Mouse (Mus musculus): Measurements from ENCODE around the gene Csf2.

The Csf2 gene

GRCm38 (mm10) chr11:54236939-54237338 lies 12.5 kb downstream of the Csf2 start:
- DNase-seq (ENCODE audit: low spot score), result peak; percentile 42

GRCm38 (mm10) chr11:54227478-54227877 lies 22.0 kb downstream of the Csf2 start:
- DNase-seq (ENCODE audit: low spot score), result no peak

- no peak for DNase-seq (ENCODE audit: low spot score)
These were observed 24.9 kb downstream of the Csf2 start for GRCm38 (mm10) chr11:54224475-54224986.

GRCm38 (mm10) chr11:54223637-54224474 lies 25.6 kb downstream of the Csf2 start:
- no peak for DNase-seq (ENCODE audit: low spot score)

- no peak for DNase-seq (ENCODE audit: low spot score)
These were observed 29.3 kb downstream of the Csf2 start for GRCm38 (mm10) chr11:54219903-54220740.

- DNase-seq (ENCODE audit: low spot score), result no peak
These were observed 30.3 kb downstream of the Csf2 start for GRCm38 (mm10) chr11:54219191-54219590.

- DNase-seq (ENCODE audit: low spot score), result no peak
These were observed 32.1 kb downstream of the Csf2 start for GRCm38 (mm10) chr11:54217384-54217783.

GRCm38 (mm10) chr11:54216091-54216490 lies 33.4 kb downstream of the Csf2 start:
- DNase-seq (ENCODE audit: low spot score), result no peak

- DNase-seq (ENCODE audit: low spot score), result peak; percentile 39
These were observed 34.7 kb downstream of the Csf2 start for GRCm38 (mm10) chr11:54214499-54215443.

- no peak for DNase-seq (ENCODE audit: low spot score)
These were observed 35.8 kb downstream of the Csf2 start for GRCm38 (mm10) chr11:54213631-54214030.

GRCm38 (mm10) chr11:54206993-54207392 lies 42.5 kb downstream of the Csf2 start:
- DNase-seq (ENCODE audit: low spot score), result no peak

- DNase-seq (ENCODE audit: low spot score), result no peak
These were observed 44.1 kb downstream of the Csf2 start for GRCm38 (mm10) chr11:54205366-54205765.

- no peak for DNase-seq (ENCODE audit: low spot score)
These were observed 44.7 kb downstream of the Csf2 start for GRCm38 (mm10) chr11:54204781-54205180.

GRCm38 (mm10) chr11:54203162-54203561 lies 46.3 kb downstream of the Csf2 start:
- DNase-seq (ENCODE audit: low spot score), result no peak

GRCm38 (mm10) chr11:54201881-54202685 lies 47.4 kb downstream of the Csf2 start:
- no peak for DNase-seq (ENCODE audit: low spot score)

GRCm38 (mm10) chr11:54201287-54201773 lies 48.1 kb downstream of the Csf2 start:
- DNase-seq (ENCODE audit: low spot score), result no peak

All from T-cell, adult 2 months (primary cell).